Mouse (Mus musculus) urinary bladder, adult 2 months (tissue): ENCODE measurements around the gene Lama2. TPM values are rescaled to one million over a fixed set of nuclear protein-coding genes. Genes with fewer than 3 reads are reported as not detected.

Experiments used
- DNase-seq: peaks from one replicate; pipeline ENCODE4 v3.0.0; 2022; ENCODE audit warnings: low spot score
- polyA plus RNA-seq: library from polyadenylated mRNA; depleted of rRNA; stranded (reverse); fragments of >200 nt; gene quantifications from 2 replicates; pipeline ENCODE4 v1.2.3, GENCODE M21; 2012; rRNA removed

Gene Lama2
- 36.0 and 45.8 TPM in 2 replicates for polyA plus RNA-seq

- no peak for DNase-seq
These were observed at the start of gene Lama2 for GRCm38 (mm10) chr10:27619658-27620057. Lama2 (minus strand) TSS chr10:27619758.

- no peak for DNase-seq
These were observed 44.8 kb upstream of the Lama2 start for GRCm38 (mm10) chr10:27664391-27664790.

GRCm38 (mm10) chr10:27663396-27663795, 43.8 kb upstream of the Lama2 start:
- no peak for DNase-seq

GRCm38 (mm10) chr10:27654164-27654563, 34.6 kb upstream of the Lama2 start:
- DNase-seq = no peak

GRCm38 (mm10) chr10:27652694-27653335, 33.3 kb upstream of the Lama2 start:
- no peak for DNase-seq

- no peak for DNase-seq
These were observed 16.2 kb upstream of the Lama2 start for GRCm38 (mm10) chr10:27635721-27636120.

GRCm38 (mm10) chr10:27631002-27631401, 11.4 kb upstream of the Lama2 start:
- no peak for DNase-seq

- no peak for DNase-seq
These were observed 2.3 kb upstream of the Lama2 start for GRCm38 (mm10) chr10:27621697-27622449.

GRCm38 (mm10) chr10:27617522-27618020, 2.0 kb downstream of the Lama2 start:
- DNase-seq = no peak

GRCm38 (mm10) chr10:27616641-27617415, 2.7 kb downstream of the Lama2 start:
- DNase-seq = peak; percentile 24

GRCm38 (mm10) chr10:27595675-27596074, 23.9 kb downstream of the Lama2 start:
- no peak for DNase-seq

GRCm38 (mm10) chr10:27533217-27533616, 86.3 kb downstream of the Lama2 start:
- no peak for DNase-seq

GRCm38 (mm10) chr10:27508847-27509459, 110.6 kb downstream of the Lama2 start:
- no peak for DNase-seq

GRCm38 (mm10) chr10:27500863-27501262, 118.7 kb downstream of the Lama2 start:
- DNase-seq = no peak

- no peak for DNase-seq
These were observed 131.1 kb downstream of the Lama2 start for GRCm38 (mm10) chr10:27488452-27488851.

GRCm38 (mm10) chr10:27484041-27484440, 135.5 kb downstream of the Lama2 start:
- no peak for DNase-seq

GRCm38 (mm10) chr10:27475540-27475939, 144.0 kb downstream of the Lama2 start:
- DNase-seq = no peak

GRCm38 (mm10) chr10:27468274-27468673, 151.3 kb downstream of the Lama2 start:
- no peak for DNase-seq

- DNase-seq = no peak
These were observed 205.7 kb downstream of the Lama2 start for GRCm38 (mm10) chr10:27413583-27414465.

- DNase-seq = no peak
These were observed 228.8 kb downstream of the Lama2 start for GRCm38 (mm10) chr10:27390753-27391152.

GRCm38 (mm10) chr10:27387531-27387930, 232.0 kb downstream of the Lama2 start:
- no peak for DNase-seq
